Mouse (Mus musculus) ES-E14 (cell line): ENCODE measurements around the gene Acvr1b.

Source experiments
- CHD2 ChIP-seq: IDR thresholded peaks from 2 replicates; pipeline ENCODE4 v1.6.1; 2014; ENCODE audit warnings: mild to moderate bottlenecking, low read depth, low read length, inconsistent platforms
- HCFC1 ChIP-seq: IDR thresholded peaks from 2 replicates; pipeline ENCODE4 v1.6.1; 2012; ENCODE audit warnings: low read length, inconsistent platforms, borderline replicate concordance; ENCODE audit not compliant: insufficient read depth
- MAFK ChIP-seq: IDR thresholded peaks from 2 replicates; pipeline ENCODE4 v1.6.1; 2014; ENCODE audit warnings: mild to moderate bottlenecking, low read depth, low read length, inconsistent platforms; ENCODE audit not compliant: insufficient read depth
- ZC3H11A ChIP-seq: IDR thresholded peaks from 2 replicates; pipeline ENCODE4 v1.6.1; 2012; ENCODE audit warnings: low read depth, mild to moderate bottlenecking, inconsistent platforms, low read length, borderline replicate concordance
- ZNF384 ChIP-seq: IDR thresholded peaks from 2 replicates; pipeline ENCODE4 v1.6.1; 2012; ENCODE audit warnings: low read depth, low read length, inconsistent platforms

- TF ChIP-seq ZC3H11A (no peak), ZNF384 (no peak), MAFK (no peak), CHD2 (no peak), HCFC1 (no peak)
Observed at GRCm38 (mm10) chr15:101135405-101135804, 38.5 kb upstream of the Acvr1b start.
